Mouse (Mus musculus): ENCODE results near the gene Rcsd1. TPM values are rescaled to one million over a fixed set of nuclear protein-coding genes. Genes with fewer than 3 reads are reported as not detected.

The Rcsd1 gene
- total and polyA plus RNA-seq, 2 experiments from 2014 or later: 7.6 to 8.0 TPM

- Histone ChIP-seq H3K4me1 (ENCODE audit: insufficient read depth, low read length) (0 out of 2 replicates have a peak, but pooled peaks cover 6% of the 10 kb centered on the region), H3K9ac (replicated peaks; ENCODE audit: low read length, poor library complexity, severe bottlenecking) (no peak overlapping the region), H3K9me3 (ENCODE audit: low read length) (no peaks in the 10 kb centered on the region), H3K4me2 (ENCODE audit: low read depth, low read length, poor library complexity, severe bottlenecking) (no peak overlapping the region), H3K27ac (ENCODE audit: low read depth, low read length) (no peak overlapping the region), H3K36me3 (ENCODE audit: insufficient read depth, low read length) (no peaks in the 10 kb centered on the region), H3K27me3 (ENCODE audit: insufficient read depth, low read length) (peaks cover 17% of the 10 kb centered on the region), H3K4me3 (ENCODE audit: low read depth, low read length) (no peak overlapping the region)
- ATAC-seq (ENCODE audit: low FRiP score): no peak
- WGBS: 86% methylated on average over 3 of the region's 3 CpGs
- no peak for TF ChIP-seq CTCF (IDR thresholded peaks at IDR 0.05)
- DNase-seq (ENCODE audit: low spot score): no peak
These were observed 4.7 kb downstream of the Rcsd1 start for GRCm38 (mm10) chr1:165704841-165705240.

GRCm38 (mm10) chr1:165702221-165703031, 7.1 kb downstream of the Rcsd1 start:
- peaks cover 9% of the 10 kb centered on the region for H3K27me3 ChIP-seq (ENCODE audit: insufficient read depth, low read length)
- ATAC-seq (ENCODE audit: low FRiP score): no peak
- no peaks in the 10 kb centered on the region for H3K9me3 ChIP-seq (ENCODE audit: low read length)
- H3K27ac ChIP-seq (ENCODE audit: low read depth, low read length): no peak overlapping the region
- H3K9ac ChIP-seq (replicated peaks; ENCODE audit: low read length, poor library complexity, severe bottlenecking): peak overlapping the region; percentile 33; the same call in 1 of the 2 replicates
- no peak for TF ChIP-seq CTCF (IDR thresholded peaks at IDR 0.05)
- WGBS: 17% methylated on average over 19 of the region's 19 CpGs
- H3K4me3 ChIP-seq (ENCODE audit: low read depth, low read length): peak overlapping the region; percentile 10; the same call in 1 of the 2 replicates
- no peak for DNase-seq (ENCODE audit: low spot score)
- no peaks in the 10 kb centered on the region for H3K36me3 ChIP-seq (ENCODE audit: insufficient read depth, low read length)
- H3K4me1 ChIP-seq (ENCODE audit: insufficient read depth, low read length): no peaks in the 10 kb centered on the region
- peak overlapping the region; percentile 42 for H3K4me2 ChIP-seq (ENCODE audit: low read depth, low read length, poor library complexity, severe bottlenecking)

- TF ChIP-seq CTCF (IDR thresholded peaks at IDR 0.05): no peak
- no peak overlapping the region for H3K27ac ChIP-seq (ENCODE audit: low read depth, low read length)
- 81% methylated on average over 9 of the region's 9 CpGs for WGBS
- H3K4me1 ChIP-seq (ENCODE audit: insufficient read depth, low read length): no peaks in the 10 kb centered on the region
- H3K9ac ChIP-seq (replicated peaks; ENCODE audit: low read length, poor library complexity, severe bottlenecking): no peak overlapping the region
- no peaks in the 10 kb centered on the region for H3K9me3 ChIP-seq (ENCODE audit: low read length)
- DNase-seq (ENCODE audit: low spot score) (no peak), ATAC-seq (ENCODE audit: low FRiP score) (no peak)
- no peak overlapping the region for H3K4me2 ChIP-seq (ENCODE audit: low read depth, low read length, poor library complexity, severe bottlenecking)
- no peaks in the 10 kb centered on the region for H3K36me3 ChIP-seq (ENCODE audit: insufficient read depth, low read length)
- H3K4me3 ChIP-seq (ENCODE audit: low read depth, low read length): no peak overlapping the region
- H3K27me3 ChIP-seq (ENCODE audit: insufficient read depth, low read length): 0 out of 2 replicates have a peak, but pooled peaks cover 3% of the 10 kb centered on the region
These were observed 8.0 kb downstream of the Rcsd1 start for GRCm38 (mm10) chr1:165701562-165701961.

DNA sequence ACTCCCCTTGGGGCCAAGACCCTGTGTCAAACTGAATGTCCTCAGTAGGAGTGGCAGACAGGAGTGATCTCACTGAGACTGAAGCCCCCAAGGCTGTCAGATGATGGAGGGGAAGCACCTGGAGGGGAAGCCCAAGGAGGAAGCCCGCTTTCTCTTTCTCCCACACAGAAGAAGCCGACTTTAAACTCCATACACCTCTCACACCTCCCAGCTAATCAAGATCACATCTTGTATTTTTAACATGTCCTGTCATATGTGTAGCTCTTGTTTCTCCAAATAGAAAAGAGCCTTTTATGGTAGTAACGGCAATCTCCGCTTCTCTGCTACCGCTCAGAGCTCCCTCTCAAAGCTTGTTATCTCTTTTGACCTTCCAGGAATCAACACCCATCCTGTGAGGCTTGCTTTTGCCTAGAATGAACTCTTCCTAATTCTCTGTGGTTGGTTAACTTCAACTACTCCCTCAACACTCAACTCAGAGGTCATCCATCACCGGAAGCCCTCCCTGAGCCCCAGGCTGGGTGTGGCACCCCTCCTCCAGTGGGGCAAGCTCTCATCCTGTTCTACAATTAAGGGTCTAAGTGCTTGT, 8.5 kb downstream of the Rcsd1 start:
- no peak overlapping the region for H3K4me3 ChIP-seq (ENCODE audit: low read depth, low read length)
- WGBS: 82% methylated on average over 6 of the region's 6 CpGs
- DNase-seq (ENCODE audit: low spot score): no peak
- H3K36me3 ChIP-seq (ENCODE audit: insufficient read depth, low read length): no peaks in the 10 kb centered on the region
- no peak for ATAC-seq (ENCODE audit: low FRiP score)
- H3K4me1 ChIP-seq (ENCODE audit: insufficient read depth, low read length): no peaks in the 10 kb centered on the region
- H3K4me2 ChIP-seq (ENCODE audit: low read depth, low read length, poor library complexity, severe bottlenecking): no peak overlapping the region
- H3K9me3 ChIP-seq (ENCODE audit: low read length): no peaks in the 10 kb centered on the region
- no peak overlapping the region for H3K9ac ChIP-seq (replicated peaks; ENCODE audit: low read length, poor library complexity, severe bottlenecking)
- TF ChIP-seq CTCF (IDR thresholded peaks at IDR 0.05): no peak
- H3K27me3 ChIP-seq (ENCODE audit: insufficient read depth, low read length): 0 out of 2 replicates have a peak, but pooled peaks cover 3% of the 10 kb centered on the region
- H3K27ac ChIP-seq (ENCODE audit: low read depth, low read length): no peak overlapping the region

GRCm38 (mm10) chr1:165700376-165700815, 9.2 kb downstream of the Rcsd1 start:
- Histone ChIP-seq H3K4me2 (ENCODE audit: low read depth, low read length, poor library complexity, severe bottlenecking) (no peak overlapping the region), H3K27ac (ENCODE audit: low read depth, low read length) (no peak overlapping the region), H3K9me3 (ENCODE audit: low read length) (no peaks in the 10 kb centered on the region), H3K9ac (replicated peaks; ENCODE audit: low read length, poor library complexity, severe bottlenecking) (no peak overlapping the region), H3K4me3 (ENCODE audit: low read depth, low read length) (no peak overlapping the region), H3K36me3 (ENCODE audit: insufficient read depth, low read length) (no peaks in the 10 kb centered on the region), H3K4me1 (ENCODE audit: insufficient read depth, low read length) (no peaks in the 10 kb centered on the region), H3K27me3 (ENCODE audit: insufficient read depth, low read length) (no peaks in the 10 kb centered on the region)
- TF ChIP-seq CTCF (IDR thresholded peaks at IDR 0.05): no peak
- no peak for ATAC-seq (ENCODE audit: low FRiP score)
- 74% methylated on average over 7 of the region's 7 CpGs for WGBS
- no peak for DNase-seq (ENCODE audit: low spot score)

GRCm38 (mm10) chr1:165697701-165698100, 11.9 kb downstream of the Rcsd1 start:
- H3K4me2 ChIP-seq (ENCODE audit: low read depth, low read length, poor library complexity, severe bottlenecking): no peak overlapping the region
- H3K9ac ChIP-seq (replicated peaks; ENCODE audit: low read length, poor library complexity, severe bottlenecking): no peak overlapping the region
- H3K4me1 ChIP-seq (ENCODE audit: insufficient read depth, low read length): no peaks in the 10 kb centered on the region
- DNase-seq (ENCODE audit: low spot score): no peak
- no peak for TF ChIP-seq CTCF (IDR thresholded peaks at IDR 0.05)
- H3K9me3 ChIP-seq (ENCODE audit: low read length): no peaks in the 10 kb centered on the region
- WGBS: 86% methylated on average over 8 of the region's 8 CpGs
- no peak overlapping the region for H3K4me3 ChIP-seq (ENCODE audit: low read depth, low read length)
- H3K36me3 ChIP-seq (ENCODE audit: insufficient read depth, low read length): no peaks in the 10 kb centered on the region
- no peak for ATAC-seq (ENCODE audit: low FRiP score)
- no peak overlapping the region for H3K27ac ChIP-seq (ENCODE audit: low read depth, low read length)
- H3K27me3 ChIP-seq (ENCODE audit: insufficient read depth, low read length): no peaks in the 10 kb centered on the region
